Mouse (Mus musculus): ENCODE measurements around the gene Prkn. TPM values are rescaled to one million over a fixed set of nuclear protein-coding genes. Genes with fewer than 3 reads are reported as not detected.

Gene Prkn
- polyA plus RNA-seq, 1 experiment from 2014 or later: 3.9 TPM

DNA sequence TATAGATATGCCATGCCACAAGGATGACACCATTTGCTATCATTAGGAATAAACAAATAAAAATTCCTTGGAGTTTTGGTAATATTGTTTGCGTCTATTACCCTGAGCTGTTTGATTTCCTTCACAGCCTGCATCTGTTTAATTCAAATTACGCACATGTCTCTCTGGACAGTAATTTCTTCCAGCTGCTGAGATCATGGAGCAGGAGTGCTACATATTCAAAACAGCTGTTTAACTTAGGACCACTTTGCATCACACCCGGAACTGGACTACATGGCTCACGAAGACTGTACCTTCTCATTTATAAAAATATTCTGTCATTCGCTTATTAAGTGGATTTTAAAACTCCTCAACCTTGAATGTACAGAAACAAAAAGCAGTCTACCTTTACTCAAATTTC, 246.9 kb downstream of the Prkn start:
- H3K4me2 ChIP-seq (ENCODE audit: low read length): no peak overlapping the region
- no peaks in the 10 kb centered on the region for H3K9me3 ChIP-seq (ENCODE audit: control insufficient read depth, low read length)
- H3K36me3 ChIP-seq (ENCODE audit: control insufficient read depth, insufficient read depth): no peaks in the 10 kb centered on the region
- H3K27me3 ChIP-seq (replicated peaks; ENCODE audit: control insufficient read depth, insufficient read depth, low read length): no peaks in the 10 kb centered on the region
- WGBS: 78% methylated on average over 5 of the region's 5 CpGs
- no peak overlapping the region for H3K4me3 ChIP-seq (replicated peaks; ENCODE audit: low read length)
- H3K4me1 ChIP-seq (replicated peaks; ENCODE audit: control insufficient read depth, insufficient read depth, low read length): peaks cover 5% of the 10 kb centered on the region
- H3K27ac ChIP-seq (ENCODE audit: low read length): no peak overlapping the region
- H3K9ac ChIP-seq (replicated peaks; ENCODE audit: low read depth, low read length): no peak overlapping the region
- ATAC-seq: no peak

DNA sequence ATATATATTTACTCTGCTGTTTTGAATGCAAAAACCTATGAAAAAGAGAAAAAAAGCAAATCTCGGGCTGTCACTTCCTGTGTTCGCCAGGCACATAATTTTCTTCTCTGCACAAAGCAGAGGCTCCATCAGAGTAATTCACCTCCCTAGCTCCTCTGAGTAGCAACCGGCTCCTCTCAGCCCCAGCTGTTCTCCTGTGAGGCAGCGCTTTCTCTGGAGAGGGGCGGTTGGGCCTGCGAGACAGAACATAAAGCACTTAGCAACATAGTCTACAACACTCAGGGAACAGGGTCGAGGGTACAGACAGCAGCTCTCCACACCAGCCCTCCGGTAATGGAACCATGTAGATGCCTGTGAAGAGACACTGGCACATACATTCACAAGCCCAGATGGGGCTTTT, 247.6 kb downstream of the Prkn start:
- H3K9ac ChIP-seq (replicated peaks; ENCODE audit: low read depth, low read length): 0 out of 2 replicates have a peak overlapping the region, but pooled peaks have one; percentile 25
- peak; percentile 58; the same call in 1 of the 2 replicates for ATAC-seq
- no peak overlapping the region for H3K4me3 ChIP-seq (replicated peaks; ENCODE audit: low read length)
- 33% methylated on average over 8 of the region's 8 CpGs for WGBS
- H3K27ac ChIP-seq (ENCODE audit: low read length): peak overlapping the region; percentile 65
- H3K27me3 ChIP-seq (replicated peaks; ENCODE audit: control insufficient read depth, insufficient read depth, low read length): no peaks in the 10 kb centered on the region
- no peaks in the 10 kb centered on the region for H3K36me3 ChIP-seq (ENCODE audit: control insufficient read depth, insufficient read depth)
- H3K9me3 ChIP-seq (ENCODE audit: control insufficient read depth, low read length): no peaks in the 10 kb centered on the region
- peaks cover 5% of the 10 kb centered on the region for H3K4me1 ChIP-seq (replicated peaks; ENCODE audit: control insufficient read depth, insufficient read depth, low read length)
- no peak overlapping the region for H3K4me2 ChIP-seq (ENCODE audit: low read length)

DNA sequence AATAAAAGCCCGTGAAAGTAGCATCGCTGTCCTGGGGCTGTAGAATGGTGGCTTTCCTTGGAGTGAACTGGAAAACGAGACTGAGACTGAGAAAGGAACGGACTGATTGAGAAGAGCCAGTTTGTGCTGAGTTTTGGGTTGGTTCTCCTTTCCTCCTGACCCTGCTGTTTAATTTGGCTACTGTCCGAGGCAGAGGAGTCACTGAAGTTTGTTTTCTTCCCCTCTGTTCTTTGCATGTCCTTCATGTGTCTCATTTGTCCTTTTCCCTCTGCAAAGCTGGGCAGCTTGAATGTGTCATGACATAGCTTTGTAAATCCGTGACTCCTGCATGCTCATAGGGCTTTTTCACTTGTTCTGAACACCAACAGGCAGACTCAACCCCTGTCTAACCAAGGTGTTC, 249.2 kb downstream of the Prkn start:
- no peak overlapping the region for H3K27ac ChIP-seq (ENCODE audit: low read length)
- no peaks in the 10 kb centered on the region for H3K27me3 ChIP-seq (replicated peaks; ENCODE audit: control insufficient read depth, insufficient read depth, low read length)
- H3K4me2 ChIP-seq (ENCODE audit: low read length): no peak overlapping the region
- H3K36me3 ChIP-seq (ENCODE audit: control insufficient read depth, insufficient read depth): no peaks in the 10 kb centered on the region
- H3K9ac ChIP-seq (replicated peaks; ENCODE audit: low read depth, low read length): no peak overlapping the region
- H3K9me3 ChIP-seq (ENCODE audit: control insufficient read depth, low read length): no peaks in the 10 kb centered on the region
- 86% methylated on average over 6 of the region's 6 CpGs for WGBS
- ATAC-seq: no peak
- H3K4me1 ChIP-seq (replicated peaks; ENCODE audit: control insufficient read depth, insufficient read depth, low read length): peaks cover 10% of the 10 kb centered on the region
- no peak overlapping the region for H3K4me3 ChIP-seq (replicated peaks; ENCODE audit: low read length)

DNA sequence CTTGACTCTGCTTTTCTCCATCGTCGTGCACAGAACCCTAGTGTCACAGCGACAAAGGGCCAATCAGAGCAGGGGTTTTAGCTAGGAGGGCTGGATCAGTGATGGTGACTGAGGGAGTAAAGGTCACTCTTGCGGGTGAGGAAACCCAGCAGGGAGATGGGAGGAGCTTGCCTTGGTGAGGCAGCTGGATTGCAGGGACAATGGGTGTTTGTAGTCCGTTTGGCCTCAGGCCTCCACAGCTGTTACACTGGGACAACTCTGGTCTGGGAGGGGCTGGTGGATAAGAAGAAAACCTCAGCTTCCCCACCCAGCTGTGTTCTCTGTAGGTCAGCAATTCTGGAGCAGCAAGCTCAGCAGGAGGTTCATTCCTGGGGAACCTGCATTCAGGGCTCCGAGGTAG, 252.7 kb downstream of the Prkn start:
- Histone ChIP-seq H3K36me3 (ENCODE audit: control insufficient read depth, insufficient read depth) (no peaks in the 10 kb centered on the region), H3K9ac (replicated peaks; ENCODE audit: low read depth, low read length) (no peak overlapping the region), H3K9me3 (ENCODE audit: control insufficient read depth, low read length) (no peaks in the 10 kb centered on the region), H3K4me2 (ENCODE audit: low read length) (no peak overlapping the region), H3K4me3 (replicated peaks; ENCODE audit: low read length) (no peak overlapping the region), H3K27ac (ENCODE audit: low read length) (peak overlapping the region; percentile 13; the same call in 1 of the 2 replicates), H3K27me3 (replicated peaks; ENCODE audit: control insufficient read depth, insufficient read depth, low read length) (no peaks in the 10 kb centered on the region), H3K4me1 (replicated peaks; ENCODE audit: control insufficient read depth, insufficient read depth, low read length) (peaks cover 6% of the 10 kb centered on the region)
- ATAC-seq: no peak
- 24% methylated on average over 6 of the region's 6 CpGs for WGBS

DNA sequence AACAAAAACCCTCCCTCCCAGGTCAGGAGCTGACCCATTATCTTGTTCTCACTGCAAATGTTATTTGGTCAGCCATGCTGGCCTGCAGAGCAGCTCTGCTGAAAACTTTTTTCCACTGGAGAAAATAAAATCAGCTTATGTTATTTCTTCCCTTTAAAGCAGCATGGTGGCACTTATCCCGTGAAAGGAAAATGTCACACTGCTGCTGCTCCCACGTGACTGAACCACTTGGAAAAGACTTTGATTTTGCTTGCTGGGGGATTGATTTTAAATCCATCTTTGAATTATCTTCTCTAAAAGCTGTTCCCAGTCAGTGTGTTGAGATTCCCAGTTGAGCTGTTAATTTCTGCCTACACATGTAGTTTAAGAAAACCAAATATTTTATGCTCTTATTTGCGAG, 253.1 kb downstream of the Prkn start:
- Histone ChIP-seq H3K27ac (ENCODE audit: low read length) (peak overlapping the region; percentile 13; the same call in 1 of the 2 replicates), H3K36me3 (ENCODE audit: control insufficient read depth, insufficient read depth) (no peaks in the 10 kb centered on the region)

DNA sequence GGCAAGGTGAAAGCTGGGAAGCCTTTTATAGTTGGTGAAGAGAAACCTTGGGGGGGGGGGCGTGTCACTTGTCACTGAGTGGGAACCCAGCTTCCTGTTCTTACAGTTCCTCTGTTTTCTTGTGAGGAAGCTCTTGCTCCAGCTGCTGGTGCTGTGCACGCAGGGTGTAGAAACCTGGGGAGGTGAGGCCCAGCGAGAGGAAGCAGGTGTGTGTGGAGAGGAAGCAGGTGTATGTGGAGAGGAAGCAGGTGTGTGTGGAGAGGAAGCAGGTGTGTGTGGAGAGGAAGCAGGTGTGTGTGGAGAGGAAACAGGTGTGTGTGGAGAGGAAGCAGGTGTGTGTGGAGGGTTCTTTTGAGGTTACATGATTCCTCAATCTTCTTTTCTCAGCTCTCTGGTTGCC, 266.8 kb downstream of the Prkn start:
- H3K9ac ChIP-seq (replicated peaks; ENCODE audit: low read depth, low read length): no peak overlapping the region
- H3K4me2 ChIP-seq (ENCODE audit: low read length): no peak overlapping the region
- H3K27ac ChIP-seq (ENCODE audit: low read length): no peak overlapping the region
- no peaks in the 10 kb centered on the region for H3K9me3 ChIP-seq (ENCODE audit: control insufficient read depth, low read length)
- H3K4me1 ChIP-seq (replicated peaks; ENCODE audit: control insufficient read depth, insufficient read depth, low read length): 0 out of 2 replicates have a peak, but pooled peaks cover 2% of the 10 kb centered on the region
- H3K27me3 ChIP-seq (replicated peaks; ENCODE audit: control insufficient read depth, insufficient read depth, low read length): no peaks in the 10 kb centered on the region
- 83% methylated on average over 3 of the region's 3 CpGs for WGBS
- ATAC-seq: no peak
- no peaks in the 10 kb centered on the region for H3K36me3 ChIP-seq (ENCODE audit: control insufficient read depth, insufficient read depth)
- no peak overlapping the region for H3K4me3 ChIP-seq (replicated peaks; ENCODE audit: low read length)

More for the DNA sequence above, 253.1 kb downstream of the Prkn start:
- Histone ChIP-seq H3K4me1 (replicated peaks; ENCODE audit: control insufficient read depth, insufficient read depth, low read length) (0 out of 2 replicates have a peak, but pooled peaks cover 5% of the 10 kb centered on the region), H3K4me2 (ENCODE audit: low read length) (no peak overlapping the region), H3K27me3 (replicated peaks; ENCODE audit: control insufficient read depth, insufficient read depth, low read length) (no peaks in the 10 kb centered on the region), H3K4me3 (replicated peaks; ENCODE audit: low read length) (no peak overlapping the region), H3K9me3 (ENCODE audit: control insufficient read depth, low read length) (no peaks in the 10 kb centered on the region), H3K9ac (replicated peaks; ENCODE audit: low read depth, low read length) (no peak overlapping the region)
- WGBS: 29% methylated on average over 3 of the region's 3 CpGs
- 0 out of 2 replicates have a peak, but pooled peaks have one; percentile 28 for ATAC-seq

DNA sequence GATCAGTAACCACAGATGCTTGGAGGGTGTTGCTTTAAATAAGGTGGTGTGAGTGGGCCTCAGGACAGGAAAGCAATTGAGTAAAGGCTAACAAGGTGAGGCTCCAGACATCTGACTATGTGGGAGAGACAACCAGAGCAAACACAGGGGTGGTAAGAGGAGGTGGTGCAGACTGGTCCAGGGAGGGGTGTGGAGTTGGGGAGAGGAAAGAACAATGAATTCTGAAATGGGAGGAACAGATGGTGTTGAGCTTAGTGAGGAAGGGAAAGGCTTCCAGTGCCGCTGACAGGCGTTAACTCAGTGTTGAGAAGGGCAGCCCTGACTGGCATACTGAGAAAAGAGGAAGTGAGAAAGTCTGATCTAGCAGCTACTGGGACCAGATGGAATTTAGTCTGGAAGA, 267.7 kb downstream of the Prkn start:
- no peak overlapping the region for H3K4me3 ChIP-seq (replicated peaks; ENCODE audit: low read length)
- no peaks in the 10 kb centered on the region for H3K9me3 ChIP-seq (ENCODE audit: control insufficient read depth, low read length)
- no peaks in the 10 kb centered on the region for H3K27me3 ChIP-seq (replicated peaks; ENCODE audit: control insufficient read depth, insufficient read depth, low read length)
- no peak overlapping the region for H3K27ac ChIP-seq (ENCODE audit: low read length)
- 41% methylated on average over 2 of the region's 2 CpGs for WGBS
- H3K4me2 ChIP-seq (ENCODE audit: low read length): no peak overlapping the region
- 0 out of 2 replicates have a peak, but pooled peaks cover 2% of the 10 kb centered on the region for H3K4me1 ChIP-seq (replicated peaks; ENCODE audit: control insufficient read depth, insufficient read depth, low read length)
- no peaks in the 10 kb centered on the region for H3K36me3 ChIP-seq (ENCODE audit: control insufficient read depth, insufficient read depth)
- H3K9ac ChIP-seq (replicated peaks; ENCODE audit: low read depth, low read length): no peak overlapping the region
- peak; percentile 96 for ATAC-seq

DNA sequence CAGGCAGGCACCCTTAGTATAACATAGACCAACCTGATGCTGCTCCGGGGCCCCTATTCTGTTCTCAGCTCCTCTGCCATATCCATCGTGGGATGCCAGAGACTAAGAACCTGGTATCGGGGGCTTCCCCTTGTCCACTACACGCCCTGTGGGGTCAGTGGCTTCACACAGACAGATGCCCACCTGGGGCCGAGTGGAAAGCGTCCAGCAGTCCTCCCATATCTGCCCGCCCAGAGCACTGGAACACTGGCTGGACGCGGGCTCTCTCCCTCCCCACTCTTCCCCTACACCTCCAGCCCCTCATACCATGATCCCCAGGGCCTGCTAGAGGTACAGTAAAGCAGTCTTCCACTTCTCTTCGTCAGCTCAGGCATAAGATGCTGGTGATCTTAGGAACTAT, 277.3 kb downstream of the Prkn start:
- no peaks in the 10 kb centered on the region for H3K27me3 ChIP-seq (replicated peaks; ENCODE audit: control insufficient read depth, insufficient read depth, low read length)
- H3K27ac ChIP-seq (ENCODE audit: low read length): no peak overlapping the region
- 85% methylated on average over 10 of the region's 10 CpGs for WGBS
- H3K4me3 ChIP-seq (replicated peaks; ENCODE audit: low read length): no peak overlapping the region
- no peak overlapping the region for H3K4me2 ChIP-seq (ENCODE audit: low read length)
- no peak overlapping the region for H3K9ac ChIP-seq (replicated peaks; ENCODE audit: low read depth, low read length)
- H3K36me3 ChIP-seq (ENCODE audit: control insufficient read depth, insufficient read depth): no peaks in the 10 kb centered on the region
- H3K4me1 ChIP-seq (replicated peaks; ENCODE audit: control insufficient read depth, insufficient read depth, low read length): no peaks in the 10 kb centered on the region
- ATAC-seq: no peak
- H3K9me3 ChIP-seq (ENCODE audit: control insufficient read depth, low read length): no peaks in the 10 kb centered on the region

DNA sequence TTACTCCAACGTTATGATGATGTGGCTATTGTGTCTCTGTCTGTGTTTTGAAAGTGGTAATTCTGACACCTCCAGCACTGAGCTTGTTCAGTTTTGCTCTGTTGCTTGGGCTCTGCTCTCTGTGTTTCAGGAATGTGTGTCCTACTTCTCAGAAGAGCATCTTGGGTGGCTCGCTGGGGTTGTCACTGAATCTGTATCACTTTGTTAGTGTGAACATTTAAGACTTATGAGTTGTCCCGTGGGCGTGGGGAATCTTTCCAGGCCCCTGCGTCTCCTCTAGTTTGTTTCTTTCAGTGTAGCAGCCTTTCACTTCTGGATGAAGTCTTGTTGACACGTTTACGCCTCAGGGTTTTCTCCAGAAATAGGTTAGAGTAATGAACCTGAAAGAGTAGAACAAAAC, 283.9 kb downstream of the Prkn start:
- Histone ChIP-seq H3K4me1 (replicated peaks; ENCODE audit: control insufficient read depth, insufficient read depth, low read length) (no peaks in the 10 kb centered on the region), H3K27me3 (replicated peaks; ENCODE audit: control insufficient read depth, insufficient read depth, low read length) (no peaks in the 10 kb centered on the region), H3K27ac (ENCODE audit: low read length) (no peak overlapping the region), H3K4me2 (ENCODE audit: low read length) (no peak overlapping the region), H3K9ac (replicated peaks; ENCODE audit: low read depth, low read length) (no peak overlapping the region), H3K36me3 (ENCODE audit: control insufficient read depth, insufficient read depth) (no peaks in the 10 kb centered on the region), H3K9me3 (ENCODE audit: control insufficient read depth, low read length) (no peaks in the 10 kb centered on the region), H3K4me3 (replicated peaks; ENCODE audit: low read length) (no peak overlapping the region)
- ATAC-seq: no peak
- WGBS: 58% methylated on average over 7 of the region's 7 CpGs

DNA sequence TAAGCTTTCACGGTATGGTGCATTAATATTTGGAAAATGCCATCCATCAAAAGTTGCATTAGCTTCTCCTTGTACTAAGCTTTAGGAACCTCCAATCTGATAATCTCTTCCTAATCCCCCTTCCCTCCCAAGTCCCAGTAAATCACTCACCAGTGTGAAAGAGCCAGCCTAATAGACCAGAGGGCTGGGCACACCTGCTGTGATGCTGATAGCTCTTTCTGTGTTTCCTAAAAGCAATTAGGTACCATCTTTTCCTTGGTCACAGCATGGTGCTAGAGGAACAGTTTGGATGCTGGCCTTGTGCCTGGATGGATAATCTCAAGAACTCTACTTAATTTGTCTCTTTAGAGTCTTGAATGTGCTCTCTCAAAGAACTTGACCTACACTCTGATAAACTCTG, 287.0 kb downstream of the Prkn start:
- H3K9ac ChIP-seq (replicated peaks; ENCODE audit: low read depth, low read length): no peak overlapping the region
- H3K4me2 ChIP-seq (ENCODE audit: low read length): no peak overlapping the region
- H3K4me3 ChIP-seq (replicated peaks; ENCODE audit: low read length): no peak overlapping the region
- ATAC-seq: no peak
- peaks cover 5% of the 10 kb centered on the region for H3K4me1 ChIP-seq (replicated peaks; ENCODE audit: control insufficient read depth, insufficient read depth, low read length)
- WGBS: 34% methylated on average over 1 of the region's 1 CpGs
- H3K9me3 ChIP-seq (ENCODE audit: control insufficient read depth, low read length): no peaks in the 10 kb centered on the region
- H3K27ac ChIP-seq (ENCODE audit: low read length): no peak overlapping the region
- H3K36me3 ChIP-seq (ENCODE audit: control insufficient read depth, insufficient read depth): no peaks in the 10 kb centered on the region
- H3K27me3 ChIP-seq (replicated peaks; ENCODE audit: control insufficient read depth, insufficient read depth, low read length): no peaks in the 10 kb centered on the region

Measured in forebrain, embryonic 16.5 days (tissue).